Mouse (Mus musculus): ENCODE measurements around the gene Lingo2. TPM values are rescaled to one million over a fixed set of nuclear protein-coding genes. Genes with fewer than 3 reads are reported as not detected.
A peak's percentile ranks its signal among the peaks of the same experiment; 100 is the strongest.
"Not testable (repeated sequence)": the region's sequence is repeated elsewhere in the genome, so short reads cannot be mapped to it uniquely, and the experiment has no call there.

The Lingo2 gene
- polyA plus RNA-seq, 1 experiment from 2014 or later = 0.54 TPM

DNA sequence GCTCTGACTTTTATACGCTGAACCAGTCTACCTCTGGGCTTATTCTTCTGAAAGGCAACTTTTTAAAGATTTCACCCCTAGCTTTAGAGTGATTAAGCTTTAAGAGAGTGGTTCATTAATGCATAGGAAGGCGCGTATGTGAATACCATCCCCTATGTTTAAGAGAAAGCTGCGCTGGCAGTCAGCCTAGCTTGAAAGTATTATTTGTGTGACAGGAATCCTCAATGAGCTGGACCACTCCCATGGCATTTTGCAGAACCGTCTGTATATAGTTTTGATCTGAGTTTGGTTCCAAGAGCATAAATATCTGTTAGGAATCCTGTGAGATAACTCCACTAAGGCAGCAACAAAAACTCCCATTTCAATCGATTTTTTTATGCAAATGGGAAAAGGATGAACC is 1204.9 kb downstream of the Lingo2 start:
- H3K4me3 ChIP-seq = no peak overlapping the region
- WGBS = 85% methylated on average over 6 of the region's 6 CpGs
- H3K4me1 ChIP-seq = no peaks in the 10 kb centered on the region
- DNase-seq (ENCODE audit: low spot score) = no peak
- no peaks in the 10 kb centered on the region for H3K27me3 ChIP-seq (ENCODE audit: low read depth, poor library complexity, severe bottlenecking)
- H3K27ac ChIP-seq = no peak overlapping the region
- H3K36me3 ChIP-seq = no peaks in the 10 kb centered on the region
- no peaks in the 10 kb centered on the region for H3K9me3 ChIP-seq (replicated peaks)

DNA sequence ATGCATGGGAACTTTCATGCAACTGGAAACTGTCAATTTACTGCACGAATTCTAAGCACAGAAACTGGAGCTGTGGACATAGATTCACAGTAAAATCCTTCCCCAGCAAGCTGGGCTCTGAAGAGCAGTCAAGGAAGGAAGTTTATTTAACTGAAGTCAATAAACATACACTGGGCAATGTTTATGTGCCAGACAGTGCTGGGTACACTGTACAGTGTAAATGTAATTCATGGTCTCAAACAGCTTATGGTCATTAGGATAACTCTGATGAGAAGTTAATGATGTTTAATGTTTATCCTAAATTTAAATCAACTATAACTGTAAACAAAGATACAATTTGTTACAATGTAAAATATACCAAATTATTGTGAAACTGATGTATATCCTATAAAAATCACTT is 1226.8 kb downstream of the Lingo2 start:
- H3K9me3 ChIP-seq (replicated peaks) = no peaks in the 10 kb centered on the region
- no peak overlapping the region for H3K4me3 ChIP-seq
- no peak overlapping the region for H3K27ac ChIP-seq
- no peaks in the 10 kb centered on the region for H3K27me3 ChIP-seq (ENCODE audit: low read depth, poor library complexity, severe bottlenecking)
- no peaks in the 10 kb centered on the region for H3K4me1 ChIP-seq
- no peaks in the 10 kb centered on the region for H3K36me3 ChIP-seq
- 72% methylated on average over 1 of the region's 1 CpGs for WGBS
- no peak for DNase-seq (ENCODE audit: low spot score)

DNA sequence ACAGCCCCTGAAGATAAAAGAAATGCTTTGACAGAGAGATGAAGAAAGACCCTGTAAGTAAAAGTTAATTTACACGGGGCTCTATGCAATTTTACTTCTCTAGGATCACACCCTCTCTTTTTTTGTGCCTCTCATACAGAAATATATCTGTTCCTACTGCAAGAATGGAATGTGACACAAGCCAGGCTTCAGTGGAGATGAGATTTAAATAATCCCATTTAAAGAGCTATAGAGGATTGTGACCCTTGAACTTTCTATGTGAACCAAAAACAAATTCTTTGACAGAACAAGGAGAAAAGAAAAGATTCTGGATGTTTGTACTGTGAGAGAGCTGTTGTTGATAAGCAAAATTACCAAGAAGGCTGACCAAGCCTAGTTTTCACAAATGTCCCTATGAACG is 1247.4 kb downstream of the Lingo2 start:
- Histone ChIP-seq H3K36me3 (no peaks in the 10 kb centered on the region), H3K9me3 (replicated peaks) (no peaks in the 10 kb centered on the region), H3K27me3 (ENCODE audit: low read depth, poor library complexity, severe bottlenecking) (no peaks in the 10 kb centered on the region), H3K4me1 (no peaks in the 10 kb centered on the region), H3K4me3 (no peak overlapping the region), H3K27ac (no peak overlapping the region)
- no peak for DNase-seq (ENCODE audit: low spot score)
- WGBS = 63% methylated on average over 2 of the region's 2 CpGs

DNA sequence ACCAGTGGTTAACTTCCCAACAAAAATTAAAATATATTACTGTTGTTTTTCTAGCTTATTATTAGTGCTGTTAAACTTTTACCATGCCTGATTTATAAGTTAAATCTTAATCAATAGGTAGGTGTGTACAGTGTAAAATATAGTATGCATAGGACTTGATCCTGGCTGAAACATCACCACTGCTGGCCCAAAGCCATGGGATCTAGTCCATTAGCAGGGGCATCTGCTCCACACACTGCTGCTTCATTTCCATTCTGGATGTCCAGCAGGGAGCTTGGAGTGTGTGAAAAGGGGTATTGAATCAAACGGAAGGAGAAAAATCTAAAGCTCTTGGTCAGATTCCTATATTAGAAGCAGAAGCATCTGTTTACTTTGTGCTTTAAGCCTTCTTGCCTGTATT is 1248.9 kb downstream of the Lingo2 start:
- Histone ChIP-seq H3K27ac (no peak overlapping the region), H3K4me3 (no peak overlapping the region), H3K9me3 (replicated peaks) (no peaks in the 10 kb centered on the region), H3K36me3 (no peaks in the 10 kb centered on the region), H3K27me3 (ENCODE audit: low read depth, poor library complexity, severe bottlenecking) (no peaks in the 10 kb centered on the region), H3K4me1 (no peaks in the 10 kb centered on the region)
- 93% methylated on average over 1 of the region's 1 CpGs for WGBS
- no peak for DNase-seq (ENCODE audit: low spot score)

DNA sequence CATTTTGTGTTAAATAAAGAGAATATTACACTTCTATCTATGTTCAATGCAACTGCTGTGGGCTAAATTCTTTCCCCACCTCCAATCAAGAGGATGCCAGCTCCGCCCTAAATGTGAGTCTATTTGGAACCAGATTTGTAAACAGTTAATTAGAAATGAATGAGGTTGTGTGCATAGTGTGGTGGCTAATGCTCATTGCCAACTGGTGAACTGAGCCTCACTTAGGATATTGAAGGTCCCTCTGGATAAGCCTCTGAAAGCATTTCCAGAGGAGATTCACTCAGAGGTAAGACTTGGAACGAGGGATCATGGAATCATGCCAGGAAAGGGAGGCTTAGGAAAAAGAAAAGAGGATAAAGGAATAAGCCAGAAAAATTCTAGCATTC is 1256.4 kb downstream of the Lingo2 start:
- no peaks in the 10 kb centered on the region for H3K4me1 ChIP-seq
- no peak for DNase-seq (ENCODE audit: low spot score)
- H3K4me3 ChIP-seq = no peak overlapping the region
- no peaks in the 10 kb centered on the region for H3K9me3 ChIP-seq (replicated peaks)
- 86% methylated on average over 2 of the region's 2 CpGs for WGBS
- H3K36me3 ChIP-seq = no peaks in the 10 kb centered on the region
- no peak overlapping the region for H3K27ac ChIP-seq
- H3K27me3 ChIP-seq (ENCODE audit: low read depth, poor library complexity, severe bottlenecking) = no peaks in the 10 kb centered on the region

DNA sequence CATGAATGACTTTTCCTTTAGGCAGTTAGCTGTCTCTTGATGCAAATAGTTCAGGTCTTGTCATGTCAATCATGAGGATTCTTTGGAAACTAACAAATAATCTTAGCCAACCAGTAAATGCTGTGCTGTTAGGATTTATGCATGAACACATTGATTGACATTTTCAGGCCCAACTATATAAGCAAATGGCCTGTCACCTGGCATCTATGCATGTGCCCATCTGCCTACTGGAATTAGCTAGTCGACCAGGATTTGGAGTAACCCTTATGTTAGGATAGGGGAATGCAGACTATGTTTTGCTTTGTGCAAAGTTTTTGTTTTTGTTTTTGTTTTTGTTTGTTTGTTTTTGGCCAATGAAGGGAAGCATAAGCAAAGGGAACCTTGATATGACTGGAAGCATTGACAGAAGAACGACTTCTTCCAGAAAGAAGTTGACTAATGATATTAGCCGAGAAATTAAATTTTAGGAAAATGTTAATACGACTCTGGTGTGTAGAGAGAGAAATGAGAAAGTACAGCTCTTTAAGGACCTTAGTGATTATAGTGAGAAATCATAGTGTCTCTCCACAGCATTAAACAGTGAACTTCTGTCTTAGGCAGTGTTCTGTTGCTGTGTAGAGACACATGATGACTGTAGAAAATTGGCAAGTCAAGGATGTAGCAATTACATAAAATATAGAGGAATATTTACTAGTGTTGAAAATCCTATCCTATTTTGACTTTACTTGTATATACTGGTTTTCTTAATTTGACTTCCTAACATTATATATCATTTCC is 1257.0 kb downstream of the Lingo2 start:
- WGBS = 90% methylated on average over 4 of the region's 4 CpGs
- no peak for DNase-seq (ENCODE audit: low spot score)

DNA sequence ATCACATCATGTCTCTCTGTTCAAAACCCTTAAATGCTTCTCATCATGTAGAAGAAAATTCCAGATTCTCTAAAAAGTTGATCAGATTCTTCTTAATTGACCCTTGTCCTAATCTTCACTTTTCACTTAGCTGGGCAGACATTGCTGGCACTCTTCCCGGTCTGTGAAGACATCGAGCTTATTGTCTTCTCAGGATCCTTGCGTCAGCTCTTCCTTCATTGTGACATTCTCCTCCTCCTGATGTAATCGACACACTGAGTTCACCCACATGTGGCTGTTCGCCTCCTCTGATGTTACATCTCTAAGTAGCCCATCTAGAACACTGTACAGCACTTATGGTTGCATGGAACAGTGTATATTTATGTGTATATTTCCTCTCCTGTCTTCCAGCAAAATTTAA is 1261.0 kb downstream of the Lingo2 start:
- H3K36me3 ChIP-seq = no peaks in the 10 kb centered on the region
- H3K4me1 ChIP-seq = no peaks in the 10 kb centered on the region
- H3K4me3 ChIP-seq = no peak overlapping the region
- no peak for DNase-seq (ENCODE audit: low spot score)
- H3K27me3 ChIP-seq (ENCODE audit: low read depth, poor library complexity, severe bottlenecking) = no peaks in the 10 kb centered on the region
- H3K27ac ChIP-seq = no peak overlapping the region
- H3K9me3 ChIP-seq (replicated peaks) = no peaks in the 10 kb centered on the region
- 86% methylated on average over 5 of the region's 5 CpGs for WGBS

More for the DNA sequence above, 1257.0 kb downstream of the Lingo2 start:
- no peaks in the 10 kb centered on the region for H3K27me3 ChIP-seq (ENCODE audit: low read depth, poor library complexity, severe bottlenecking)
- H3K9me3 ChIP-seq (replicated peaks) = no peaks in the 10 kb centered on the region
- H3K36me3 ChIP-seq = no peaks in the 10 kb centered on the region
- no peak overlapping the region for H3K4me3 ChIP-seq
- H3K27ac ChIP-seq = no peak overlapping the region
- no peaks in the 10 kb centered on the region for H3K4me1 ChIP-seq

DNA sequence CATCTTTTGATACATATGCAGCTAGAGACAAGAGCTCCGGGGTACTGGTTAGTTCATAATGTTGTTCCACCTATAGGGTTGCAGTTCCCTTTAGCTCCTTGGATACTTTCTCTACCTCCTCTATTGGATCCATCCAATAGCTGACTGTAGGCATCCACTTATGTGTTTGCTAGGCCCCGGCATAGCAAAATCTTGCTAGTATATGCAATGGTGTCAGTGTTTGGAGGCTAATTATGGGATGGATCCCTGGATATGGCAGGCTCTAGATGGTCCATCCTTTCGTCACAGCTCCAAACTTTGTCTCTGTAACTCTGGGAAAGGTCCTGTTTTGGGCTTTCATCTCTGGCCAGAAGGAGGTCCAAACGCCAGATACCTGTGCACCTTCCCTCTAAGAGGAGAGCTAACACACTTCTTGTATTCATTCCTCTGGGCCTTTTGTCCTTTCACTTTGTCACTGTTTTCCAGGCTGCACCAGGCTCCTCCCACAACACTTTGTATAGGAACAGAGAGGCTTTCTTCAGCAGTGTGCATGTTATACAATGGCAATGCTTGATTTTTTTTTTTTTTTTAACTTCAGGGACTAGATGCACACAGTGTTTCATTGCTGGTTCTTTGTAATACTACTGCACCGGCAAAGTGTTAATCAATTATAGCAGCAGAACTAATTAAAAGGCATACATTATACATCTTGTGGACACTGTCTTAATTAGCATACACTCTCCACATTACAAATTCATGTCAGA is 1262.9 kb downstream of the Lingo2 start:
- not testable (repeated sequence) for DNase-seq (ENCODE audit: low spot score); H3K36me3 ChIP-seq; H3K4me3 ChIP-seq; H3K27ac ChIP-seq; H3K9me3 ChIP-seq (replicated peaks); H3K4me1 ChIP-seq; H3K27me3 ChIP-seq (ENCODE audit: low read depth, poor library complexity, severe bottlenecking)
- 89% methylated on average over 5 of the region's 5 CpGs for WGBS

MicroRNAs encoded within 50 kb of the gene (microRNA counts, 519-probe panel; counts per million panel counts)
- microRNA mmu-miR-873 = 684 counts per million, percentile 72 among the panel's probes with 10 or more counts
- microRNA mmu-miR-876-3p = 684 counts per million, percentile 72 among the panel's probes with 10 or more counts
- microRNA mmu-miR-876-5p = 684 counts per million, percentile 72 among the panel's probes with 10 or more counts

Small RNA genes within 50 kb of the gene (microRNA-seq; reads per million reads assigned to microRNA genes)
- not detected for gene Mir873a
- not detected for gene Mir873b
- not detected for gene Mir876

Data from limb, embryonic 10.5 days (tissue).